Mouse (Mus musculus): ENCODE data around the gene Lancl2.

Lancl2 gene

GRCm38 (mm10) chr6:57702376-57702742 lies at the start of gene Lancl2:
TSS of gene Lancl2 (plus strand) at chr6:57702540.
- DNase-seq = peak; percentile 48

- DNase-seq = no peak
These were observed 41.0 kb upstream of the Lancl2 start for GRCm38 (mm10) chr6:57661295-57661694.

GRCm38 (mm10) chr6:57684156-57684555 lies 18.2 kb upstream of the Lancl2 start:
- no peak for DNase-seq

- DNase-seq = peak; percentile 94
These were observed 10.7 kb upstream of the Lancl2 start, which contains the start of gene Pyurf for GRCm38 (mm10) chr6:57691467-57692261. TSS of gene Pyurf (minus strand) at chr6:57692078.

GRCm38 (mm10) chr6:57693116-57693515 lies 9.2 kb upstream of the Lancl2 start:
- no peak for DNase-seq

- no peak for DNase-seq
These were observed 654 bp upstream of the Lancl2 start for GRCm38 (mm10) chr6:57701686-57702085.

GRCm38 (mm10) chr6:57702743-57703499 lies 581 bp downstream of the Lancl2 start:
- DNase-seq = peak; percentile 98

- DNase-seq = peak; percentile 16
These were observed 1.4 kb downstream of the Lancl2 start for GRCm38 (mm10) chr6:57703703-57704102.

GRCm38 (mm10) chr6:57706721-57707120 lies 4.4 kb downstream of the Lancl2 start:
- no peak for DNase-seq

GRCm38 (mm10) chr6:57711726-57712125 lies 9.4 kb downstream of the Lancl2 start:
- DNase-seq = no peak

GRCm38 (mm10) chr6:57721347-57721746 lies 19.0 kb downstream of the Lancl2 start:
- DNase-seq = no peak

GRCm38 (mm10) chr6:57742749-57743148 lies 40.4 kb downstream of the Lancl2 start:
- DNase-seq = no peak

GRCm38 (mm10) chr6:57743333-57743732 lies 41.0 kb downstream of the Lancl2 start:
- peak; percentile 27 for DNase-seq

GRCm38 (mm10) chr6:57744123-57744522 lies 41.8 kb downstream of the Lancl2 start:
- no peak for DNase-seq

GRCm38 (mm10) chr6:57744974-57745747 lies 42.8 kb downstream of the Lancl2 start:
- DNase-seq = no peak

- no peak for DNase-seq
These were observed 43.4 kb downstream of the Lancl2 start for GRCm38 (mm10) chr6:57745748-57746129.

GRCm38 (mm10) chr6:57753962-57754759 lies 51.8 kb downstream of the Lancl2 start:
- DNase-seq = no peak

- no peak for DNase-seq
These were observed 60.7 kb downstream of the Lancl2 start for GRCm38 (mm10) chr6:57763054-57763453.

GRCm38 (mm10) chr6:57765095-57765878 lies 62.9 kb downstream of the Lancl2 start:
- peak; percentile 10 for DNase-seq

- no peak for DNase-seq
These were observed 63.9 kb downstream of the Lancl2 start for GRCm38 (mm10) chr6:57766287-57766686.

GRCm38 (mm10) chr6:57767112-57767868 lies 65.0 kb downstream of the Lancl2 start:
- DNase-seq = no peak

Data from kidney, postnatal 10 days (tissue).